Mouse (Mus musculus) left cerebral cortex, adult 8-10 months (tissue): ENCODE measurements around the gene Scube2. TPM values are rescaled to one million over a fixed set of nuclear protein-coding genes. Genes with fewer than 3 reads are reported as not detected.

Experiments used
- DNase-seq, 2 experiments: peaks; one replicate each; pipeline ENCODE4 v3.0.0; 2022; ENCODE audit warnings: low spot score in 2 of 2
- total RNA-seq, 4 experiments: library from RNA; stranded (reverse); gene quantifications; 2 replicates each; pipeline ENCODE4 v1.2.4; 2022

The Scube2 gene
- total RNA-seq, 4 experiments from 2014 or later = 0.79 to 1.2 (median 0.88) TPM

DNA sequence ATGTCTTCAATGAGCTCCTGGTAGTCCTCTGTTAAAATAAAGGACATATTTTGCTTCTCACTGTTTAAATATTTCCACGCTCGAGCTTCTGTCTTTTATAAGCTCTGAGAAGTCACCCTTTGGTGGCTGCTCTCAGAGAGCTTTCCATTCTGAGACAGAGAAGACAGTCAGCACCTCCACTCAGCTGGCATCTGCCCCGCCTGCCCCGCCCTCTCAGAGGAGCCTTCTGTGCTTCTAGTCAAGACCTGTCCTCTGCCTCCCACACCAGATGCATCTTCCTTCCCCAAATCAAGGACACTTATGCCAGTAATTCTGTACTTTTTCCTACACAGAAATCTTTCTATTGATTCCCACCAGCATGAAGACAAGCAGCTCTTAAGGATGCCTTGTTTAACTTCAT is 64.9 kb downstream of the Scube2 start:
- no peak for DNase-seq

GRCm38 (mm10) chr7:109799168-109799567 is 66.3 kb downstream of the Scube2 start:
- no peak for DNase-seq

DNA sequence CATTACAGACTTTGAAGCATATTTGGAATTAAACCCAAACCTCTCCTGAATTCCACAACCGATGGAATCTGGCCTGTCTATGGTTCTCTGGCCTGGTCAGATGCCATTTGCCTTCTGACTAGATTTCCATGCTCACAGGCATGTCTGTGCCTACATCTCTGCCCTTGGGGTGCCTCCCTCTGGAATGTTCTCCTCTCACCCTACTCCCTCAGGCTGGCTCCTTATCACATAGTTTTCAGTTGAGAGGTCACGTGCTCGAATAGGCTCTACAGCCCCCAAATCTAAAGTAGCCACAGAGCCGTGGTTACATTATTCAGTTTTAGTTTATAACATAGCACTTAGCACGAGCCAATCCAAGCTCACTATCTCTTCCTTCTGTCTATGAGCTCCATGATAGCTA is 69.9 kb downstream of the Scube2 start:
- no peak for DNase-seq

- DNase-seq = no peak
These were observed 70.9 kb downstream of the Scube2 start for GRCm38 (mm10) chr7:109794556-109794955.

DNA sequence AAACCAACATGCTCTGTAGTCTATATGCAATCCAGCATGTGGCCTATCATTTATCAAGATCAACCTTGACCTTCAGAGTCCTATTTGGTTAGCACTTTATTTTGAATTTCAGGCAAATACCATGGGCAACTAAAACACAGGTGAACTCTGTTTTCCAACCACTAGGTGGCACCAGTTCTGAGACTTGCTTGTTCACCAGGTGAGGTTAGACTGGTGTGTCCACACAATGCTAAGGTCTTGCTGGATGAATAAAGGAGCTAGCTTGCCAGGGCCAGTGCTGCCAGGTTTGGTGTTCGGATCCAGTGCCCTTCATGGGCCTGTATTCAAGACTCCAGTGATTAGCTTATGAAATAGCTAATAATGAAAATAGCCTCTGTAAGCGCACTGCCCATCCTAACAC is 72.7 kb downstream of the Scube2 start:
- DNase-seq = no peak

DNA sequence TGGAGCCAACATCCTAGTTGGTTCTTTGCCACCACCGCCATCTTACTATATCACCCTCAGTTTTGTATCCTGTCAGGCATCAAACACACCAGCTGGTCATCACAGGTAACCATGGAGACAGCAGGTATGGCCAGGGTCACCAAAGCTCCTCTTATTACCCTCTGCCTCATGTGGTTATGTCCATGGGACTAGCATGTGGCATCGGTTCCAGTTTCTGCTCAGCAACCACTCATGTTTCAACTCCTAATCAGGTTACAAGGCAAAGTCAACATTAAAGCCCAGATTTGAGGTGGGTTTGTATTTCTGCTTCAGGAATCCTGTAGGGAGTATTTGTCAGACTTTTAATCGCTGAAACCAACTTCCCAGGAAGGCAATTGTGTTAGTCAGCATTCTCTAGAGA is 74.7 kb downstream of the Scube2 start:
- no peak for DNase-seq

GRCm38 (mm10) chr7:109787860-109788259 is 77.6 kb downstream of the Scube2 start:
- DNase-seq = no peak

DNA sequence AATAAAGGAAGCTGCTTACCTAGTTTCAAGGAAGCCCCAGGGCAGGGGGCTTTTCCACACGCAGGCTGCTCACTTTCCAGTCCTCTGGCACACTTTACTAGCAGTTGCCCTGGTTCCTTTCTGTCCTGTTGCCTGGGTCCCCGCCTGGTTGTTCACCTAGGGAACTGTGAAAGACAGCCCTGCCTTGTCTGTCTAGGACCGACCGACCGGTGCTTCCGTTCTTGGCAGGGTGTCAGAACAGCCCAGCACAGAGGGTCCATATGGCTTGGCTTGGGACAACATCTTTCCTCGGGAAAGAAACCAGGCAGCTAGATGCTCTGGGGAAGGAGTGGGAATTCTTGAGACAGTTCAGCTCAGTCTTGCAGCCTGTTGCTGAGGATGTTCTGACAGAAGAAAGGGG is 82.2 kb downstream of the Scube2 start:
- no peak for DNase-seq

DNA sequence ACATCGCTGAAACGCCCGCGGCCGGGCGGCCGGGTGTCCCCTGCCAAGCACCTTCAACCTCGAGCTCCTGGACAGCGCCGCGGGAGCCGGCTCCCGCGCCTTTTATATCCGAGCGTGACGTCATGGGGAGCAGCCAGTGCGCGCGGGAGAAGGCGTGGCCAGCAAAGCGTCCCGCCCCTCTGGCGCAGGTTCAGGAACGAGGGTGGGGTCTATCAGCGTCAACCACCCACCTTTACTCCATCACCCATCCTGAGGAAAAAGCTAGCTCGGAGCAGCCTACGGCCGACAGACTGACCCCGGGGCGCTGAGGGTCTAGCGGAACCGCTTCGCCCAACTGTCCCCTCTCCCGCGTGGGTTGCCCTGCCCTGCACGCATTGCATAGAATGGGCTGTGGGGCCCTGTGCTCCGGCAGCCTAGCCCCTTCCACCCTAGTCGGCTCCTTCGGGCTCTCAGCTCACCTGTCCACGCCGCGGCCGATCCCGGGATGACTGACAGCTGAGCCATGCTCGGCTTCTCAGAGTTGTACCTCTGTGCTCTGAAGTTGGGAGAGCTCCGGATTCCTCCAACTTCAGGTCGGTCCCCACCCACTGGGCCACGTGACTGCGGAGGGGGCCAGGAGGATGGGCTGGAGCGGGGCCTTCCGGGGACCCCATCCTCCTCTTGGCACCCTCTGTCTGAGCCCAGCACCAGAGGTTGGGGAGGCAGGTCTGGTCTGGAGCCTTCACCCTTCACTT is 83.8 kb downstream of the Scube2 start, which contains the start of gene Nrip3:
Gene Nrip3 (minus strand): TSS at position 556 of the 734 bp plus-strand sequence.
- peak; percentile 47 to 59 for DNase-seq

GRCm38 (mm10) chr7:109781087-109781469 is 84.4 kb downstream of the Scube2 start:
- DNase-seq = peak in 1 of 2 experiments; percentile 28

- DNase-seq = no peak
These were observed 93.2 kb downstream of the Scube2 start for GRCm38 (mm10) chr7:109772251-109772650.

DNA sequence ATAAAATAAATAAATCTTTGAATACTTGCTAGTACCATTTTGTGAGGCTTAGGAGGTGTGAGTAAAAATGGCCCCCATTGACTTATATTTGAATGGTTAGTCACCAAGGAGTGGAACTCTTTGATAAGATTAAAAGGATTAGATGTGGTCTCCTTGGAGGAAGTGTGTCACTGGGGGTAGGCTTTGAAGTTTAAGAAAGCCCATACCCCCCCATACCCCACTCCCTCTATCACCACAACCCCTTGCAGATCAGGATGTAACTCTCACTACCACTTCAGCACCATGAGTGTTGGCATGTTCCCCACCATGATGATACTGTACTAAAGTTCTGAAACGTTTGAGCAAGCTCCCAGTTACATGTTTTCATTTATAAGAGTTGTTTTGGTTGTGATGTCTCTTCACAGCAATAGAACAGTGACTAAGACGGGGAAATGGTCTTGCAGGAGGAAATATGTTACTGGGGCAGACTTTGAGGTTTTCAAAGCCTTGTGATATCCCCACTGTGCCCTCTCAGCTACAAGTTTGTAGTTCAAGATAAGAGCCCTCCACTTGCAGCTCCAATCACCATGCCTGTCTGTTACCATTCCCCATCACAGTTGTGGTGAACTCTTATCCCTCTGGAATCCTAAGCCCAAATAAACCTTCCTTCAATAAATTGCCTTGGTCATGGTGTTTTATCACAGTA is 96.6 kb downstream of the Scube2 start:
- no peak for DNase-seq

DNA sequence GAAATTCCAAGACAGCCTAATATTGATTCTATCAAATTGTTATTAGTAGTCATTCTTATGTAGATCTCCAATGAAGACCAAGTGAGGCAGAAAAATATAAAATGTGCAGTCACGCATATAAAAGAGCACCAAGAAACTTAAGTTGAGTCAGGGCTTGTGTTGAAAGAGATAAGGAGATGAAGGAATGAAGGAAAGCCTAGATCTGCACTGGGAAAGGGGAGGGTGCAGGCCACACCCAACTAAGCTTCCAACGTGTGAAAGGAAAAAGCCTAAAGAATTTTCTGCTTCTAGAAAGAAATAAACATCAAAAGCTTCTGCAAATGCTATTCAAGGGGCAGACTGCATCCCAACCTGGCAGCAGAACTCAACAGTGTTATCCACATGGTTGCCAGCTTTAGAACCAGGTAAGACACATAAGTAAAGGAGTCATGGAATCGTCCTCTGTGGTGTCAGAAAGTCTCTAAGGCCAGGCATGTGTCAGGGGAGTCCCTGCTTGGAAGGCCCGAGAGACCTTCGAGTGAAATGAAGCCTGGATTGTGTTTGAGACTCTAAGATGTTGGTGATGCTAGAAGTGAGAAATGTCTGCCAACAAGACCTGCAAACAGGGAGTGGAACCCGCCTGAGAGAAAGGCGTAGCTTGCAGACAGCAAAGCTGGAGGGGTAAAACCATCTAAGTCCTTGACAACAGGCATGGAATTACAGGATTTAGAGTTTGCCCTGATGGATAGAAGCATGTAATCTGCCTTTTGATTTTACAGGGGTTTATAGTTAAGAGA is 97.7 kb downstream of the Scube2 start:
- no peak for DNase-seq

DNA sequence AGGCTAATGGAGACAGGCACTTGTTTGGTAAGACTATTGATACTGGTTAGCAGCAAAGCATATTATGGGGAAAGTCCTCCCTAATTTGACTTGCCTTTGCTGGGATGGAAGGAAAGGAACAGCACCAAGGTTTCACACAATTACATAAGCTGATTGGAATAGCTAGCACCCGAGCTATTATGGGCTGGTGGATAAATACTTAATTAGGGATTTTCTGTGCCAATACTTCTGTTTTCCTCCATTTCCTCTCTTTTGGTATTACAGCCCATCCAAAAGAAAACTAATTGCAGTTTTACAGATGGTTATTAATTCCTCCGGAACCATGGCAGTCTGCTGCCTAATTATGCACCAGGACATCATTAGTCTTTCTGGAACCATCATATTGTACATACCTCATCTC is 101.5 kb downstream of the Scube2 start:
- DNase-seq = no peak

GRCm38 (mm10) chr7:109756291-109756690 is 109.2 kb downstream of the Scube2 start:
- DNase-seq = no peak

- no peak for DNase-seq
These were observed 111.4 kb downstream of the Scube2 start for GRCm38 (mm10) chr7:109754034-109754433.

DNA sequence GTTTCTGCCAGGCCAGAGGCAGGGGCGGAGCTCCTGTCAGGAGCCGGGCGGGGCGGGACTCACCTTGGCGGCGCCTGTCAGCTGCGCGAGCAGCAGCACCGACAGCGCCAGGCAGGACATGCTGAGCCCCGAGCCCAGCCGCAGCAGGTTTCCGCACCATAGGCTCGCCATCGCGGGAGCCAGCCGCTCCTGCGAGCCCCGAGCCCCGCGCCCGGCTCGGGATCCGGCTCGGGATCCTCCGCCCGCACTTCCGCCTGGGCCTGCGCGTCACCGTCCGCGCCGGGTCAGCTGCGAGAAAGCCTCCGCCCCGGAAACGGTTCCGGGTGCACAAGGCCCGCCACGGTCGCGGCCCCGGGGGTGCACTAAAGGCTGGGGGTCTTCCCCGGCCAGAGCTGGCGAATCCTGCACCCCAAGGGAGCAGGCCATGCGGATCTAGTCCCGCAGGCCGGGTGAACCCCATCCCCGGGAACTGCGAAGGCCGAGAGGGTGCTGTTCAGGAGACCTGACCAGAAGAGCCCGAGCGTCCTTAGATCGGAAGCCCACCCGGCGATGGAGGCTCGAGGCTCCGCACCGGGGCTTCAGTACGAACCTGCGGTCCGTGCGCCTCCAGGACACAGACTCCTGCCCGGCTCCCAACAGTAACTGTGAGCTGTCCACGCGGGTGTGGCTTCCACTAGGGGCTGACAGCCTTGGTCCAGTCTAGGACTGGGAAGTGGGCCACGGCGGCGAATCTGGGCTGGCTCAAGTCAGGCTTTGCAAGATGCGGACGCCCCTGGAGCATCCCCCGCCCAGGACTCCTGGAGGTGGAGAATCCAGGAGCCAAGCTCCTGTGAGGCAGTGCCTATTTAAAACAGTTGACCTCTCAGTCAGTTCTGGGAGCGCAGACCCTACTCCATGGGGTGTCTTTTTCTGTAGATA is 113.2 kb downstream of the Scube2 start, which contains the start of gene Tmem9b:
Gene Tmem9b (minus strand): TSS at position 868 of the 918 bp plus-strand sequence.
- DNase-seq = peak; percentile 72 to 73

DNA sequence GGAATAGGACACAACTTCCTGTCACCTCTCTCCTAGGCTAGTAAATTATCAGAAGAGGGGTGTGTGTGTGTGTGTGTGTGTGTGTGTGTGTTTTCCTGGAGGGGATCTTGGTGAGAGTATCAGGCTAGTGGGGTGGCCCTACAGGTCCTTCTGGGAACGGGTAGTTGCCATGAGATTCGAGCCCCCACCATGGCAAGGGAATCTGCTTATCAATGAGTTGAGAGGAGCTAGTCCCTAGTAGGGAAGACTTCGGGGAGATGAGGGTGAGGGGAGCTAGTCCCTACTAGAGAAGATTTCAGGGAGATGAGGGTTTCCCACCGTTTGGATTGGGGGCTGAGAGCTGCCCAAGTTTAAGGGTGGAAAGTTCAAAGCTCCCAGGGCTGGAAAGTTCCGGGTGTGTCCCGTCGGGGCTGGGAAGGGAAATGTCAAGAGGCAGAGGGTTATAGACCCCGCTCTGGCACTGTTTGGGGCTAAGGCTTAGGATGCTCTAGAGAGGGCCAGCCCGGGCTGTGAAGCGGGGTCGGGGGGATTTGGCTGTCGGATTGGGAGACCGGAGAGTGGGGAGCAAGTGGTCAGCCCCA is 114.0 kb downstream of the Scube2 start:
- DNase-seq = no peak
